Mouse (Mus musculus): ENCODE data around the gene Treml1. TPM values are rescaled to one million over a fixed set of nuclear protein-coding genes. Genes with fewer than 3 reads are reported as not detected.

The Treml1 gene
- polyA plus RNA-seq, 1 experiment from 2014 or later: 0.45 TPM

DNA sequence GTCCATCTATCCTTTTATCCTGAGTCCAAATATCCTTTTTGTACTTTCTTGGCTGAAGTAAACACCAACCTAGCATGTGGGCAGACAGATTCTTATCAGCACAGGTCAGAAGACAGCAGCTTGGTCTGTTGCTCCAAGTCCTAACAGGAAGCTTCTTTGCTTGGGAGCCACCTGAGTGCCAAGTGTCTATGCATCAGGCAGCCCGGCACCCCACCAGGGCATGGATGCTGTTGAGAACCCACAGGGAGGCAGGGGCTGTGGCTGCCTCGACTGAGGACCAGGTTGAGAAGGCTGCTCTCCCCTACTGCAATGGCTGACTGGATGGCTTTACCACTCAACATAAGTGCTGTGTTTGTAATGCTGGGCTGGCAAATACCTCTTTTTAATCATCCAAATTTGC is 28.9 kb downstream of the Treml1 start:
- no peak for ATAC-seq (ENCODE audit: insufficient number of reproducible peaks, insufficient read depth, low FRiP score, low read depth)
- H3K27ac ChIP-seq (ENCODE audit: low read length): no peak overlapping the region
- no peaks in the 10 kb centered on the region for H3K27me3 ChIP-seq (ENCODE audit: control insufficient read depth, insufficient read depth, low read length)
- WGBS: 79% methylated on average over 2 of the region's 2 CpGs
- peaks cover 68% of the 10 kb centered on the region for H3K36me3 ChIP-seq (ENCODE audit: control insufficient read depth, insufficient read depth, low read length)
- no peak overlapping the region for H3K4me3 ChIP-seq (ENCODE audit: low read depth, low read length)
- H3K4me2 ChIP-seq (replicated peaks; ENCODE audit: low read depth, low read length): no peak overlapping the region
- no peaks in the 10 kb centered on the region for H3K4me1 ChIP-seq (ENCODE audit: control insufficient read depth, insufficient read depth, low read length)
- H3K9me3 ChIP-seq (ENCODE audit: control insufficient read depth, low read depth, low read length): no peaks in the 10 kb centered on the region
- H3K9ac ChIP-seq (replicated peaks; ENCODE audit: low read depth, low read length): no peak overlapping the region

DNA sequence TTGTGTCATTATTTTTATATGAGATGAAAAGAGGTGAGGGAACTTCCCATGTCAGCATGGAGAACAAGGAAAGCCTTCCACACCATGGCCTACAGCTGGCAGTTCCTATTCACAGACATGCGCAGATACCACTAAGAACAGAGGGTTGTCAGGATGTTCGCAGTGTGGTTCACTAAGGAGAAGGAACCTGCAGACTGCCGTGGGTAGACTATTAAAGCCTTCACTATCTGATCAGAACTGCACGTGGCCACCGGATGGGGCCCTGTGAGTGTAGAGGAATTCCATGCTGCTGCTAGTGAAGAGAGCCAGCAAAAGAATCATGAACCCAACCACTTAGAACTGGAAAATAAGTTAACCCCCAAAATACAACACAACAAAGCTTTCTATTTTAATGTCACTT is 29.7 kb downstream of the Treml1 start:
- H3K27ac ChIP-seq (ENCODE audit: low read length): no peak overlapping the region
- no peaks in the 10 kb centered on the region for H3K27me3 ChIP-seq (ENCODE audit: control insufficient read depth, insufficient read depth, low read length)
- no peak for ATAC-seq (ENCODE audit: insufficient number of reproducible peaks, insufficient read depth, low FRiP score, low read depth)
- H3K9ac ChIP-seq (replicated peaks; ENCODE audit: low read depth, low read length): no peak overlapping the region
- 90% methylated on average over 5 of the region's 5 CpGs for WGBS
- H3K36me3 ChIP-seq (ENCODE audit: control insufficient read depth, insufficient read depth, low read length): peaks cover 75% of the 10 kb centered on the region
- no peaks in the 10 kb centered on the region for H3K9me3 ChIP-seq (ENCODE audit: control insufficient read depth, low read depth, low read length)
- H3K4me3 ChIP-seq (ENCODE audit: low read depth, low read length): no peak overlapping the region
- no peaks in the 10 kb centered on the region for H3K4me1 ChIP-seq (ENCODE audit: control insufficient read depth, insufficient read depth, low read length)
- no peak overlapping the region for H3K4me2 ChIP-seq (replicated peaks; ENCODE audit: low read depth, low read length)

DNA sequence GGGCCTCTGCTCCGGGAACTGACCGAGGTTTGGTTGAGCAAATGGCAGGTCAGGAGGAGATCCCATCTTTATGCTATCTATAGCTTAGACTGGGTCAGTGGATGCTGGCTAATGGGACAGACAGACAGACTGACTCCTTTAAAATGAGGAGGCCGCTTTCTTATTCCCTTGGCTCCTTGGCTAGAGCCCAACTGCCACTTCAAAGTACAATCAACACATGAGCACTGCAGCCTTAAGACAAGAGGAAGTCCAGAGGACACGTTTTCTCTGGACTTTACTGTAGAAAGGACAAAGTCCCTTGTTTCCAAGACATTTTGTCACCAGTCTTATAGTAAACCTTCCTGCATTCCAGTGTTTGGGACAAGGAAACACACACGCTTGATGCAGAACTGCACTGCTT is 31.7 kb downstream of the Treml1 start:
- H3K4me2 ChIP-seq (replicated peaks; ENCODE audit: low read depth, low read length): no peak overlapping the region
- no peak for ATAC-seq (ENCODE audit: insufficient number of reproducible peaks, insufficient read depth, low FRiP score, low read depth)
- H3K9me3 ChIP-seq (ENCODE audit: control insufficient read depth, low read depth, low read length): no peaks in the 10 kb centered on the region
- H3K27me3 ChIP-seq (ENCODE audit: control insufficient read depth, insufficient read depth, low read length): no peaks in the 10 kb centered on the region
- WGBS: 91% methylated on average over 5 of the region's 5 CpGs
- peaks cover 95% of the 10 kb centered on the region for H3K36me3 ChIP-seq (ENCODE audit: control insufficient read depth, insufficient read depth, low read length)
- H3K4me3 ChIP-seq (ENCODE audit: low read depth, low read length): no peak overlapping the region
- no peaks in the 10 kb centered on the region for H3K4me1 ChIP-seq (ENCODE audit: control insufficient read depth, insufficient read depth, low read length)
- H3K9ac ChIP-seq (replicated peaks; ENCODE audit: low read depth, low read length): no peak overlapping the region
- no peak overlapping the region for H3K27ac ChIP-seq (ENCODE audit: low read length)

DNA sequence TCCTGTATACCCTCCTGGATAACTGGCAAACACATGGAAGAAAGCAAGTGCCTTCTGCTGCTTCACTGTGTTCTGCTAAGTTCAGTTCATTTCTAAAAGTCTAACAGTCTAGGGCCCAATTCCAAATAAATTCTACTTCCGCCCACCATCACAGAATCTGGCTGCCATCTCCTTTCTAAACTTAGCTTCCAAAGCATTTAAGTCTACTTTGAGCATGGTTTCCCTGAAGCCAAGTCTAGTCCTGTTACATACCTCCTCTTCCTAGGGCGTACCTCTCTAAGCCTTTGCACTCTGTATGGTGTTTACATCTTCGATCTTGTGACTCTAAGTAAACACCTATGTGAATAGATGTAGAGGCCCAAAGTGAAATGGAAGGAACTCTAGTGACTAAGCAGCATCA is 32.9 kb downstream of the Treml1 start:
- H3K27me3 ChIP-seq (ENCODE audit: control insufficient read depth, insufficient read depth, low read length): no peaks in the 10 kb centered on the region
- no peaks in the 10 kb centered on the region for H3K9me3 ChIP-seq (ENCODE audit: control insufficient read depth, low read depth, low read length)
- no peak overlapping the region for H3K9ac ChIP-seq (replicated peaks; ENCODE audit: low read depth, low read length)
- no peaks in the 10 kb centered on the region for H3K4me1 ChIP-seq (ENCODE audit: control insufficient read depth, insufficient read depth, low read length)
- no peak overlapping the region for H3K4me2 ChIP-seq (replicated peaks; ENCODE audit: low read depth, low read length)
- no peak overlapping the region for H3K27ac ChIP-seq (ENCODE audit: low read length)
- 86% methylated on average over 3 of the region's 3 CpGs for WGBS
- no peak for ATAC-seq (ENCODE audit: insufficient number of reproducible peaks, insufficient read depth, low FRiP score, low read depth)
- peaks cover 88% of the 10 kb centered on the region for H3K36me3 ChIP-seq (ENCODE audit: control insufficient read depth, insufficient read depth, low read length)
- no peak overlapping the region for H3K4me3 ChIP-seq (ENCODE audit: low read depth, low read length)

DNA sequence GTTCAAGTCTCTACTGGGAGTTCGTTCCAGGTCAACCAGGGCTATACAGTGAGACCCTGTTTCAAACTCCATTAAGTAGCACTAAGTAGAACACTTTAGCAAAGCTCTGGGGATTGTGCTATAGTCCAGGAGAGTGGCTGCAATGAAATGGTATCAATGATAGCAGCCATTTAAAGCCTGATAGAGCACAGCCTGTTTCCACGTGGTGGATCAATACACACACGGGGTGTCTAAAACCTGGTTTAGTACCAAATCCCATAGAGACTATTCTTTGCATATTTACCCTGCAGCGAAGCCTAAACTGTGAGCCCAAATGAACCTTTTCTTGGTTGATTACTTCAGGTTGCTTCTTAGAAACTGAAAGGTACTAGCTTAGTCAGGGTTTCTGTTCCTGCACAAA is 42.0 kb downstream of the Treml1 start:
- Histone ChIP-seq H3K4me1 (ENCODE audit: control insufficient read depth, insufficient read depth, low read length) (0 out of 2 replicates have a peak, but pooled peaks cover 4% of the 10 kb centered on the region), H3K9ac (replicated peaks; ENCODE audit: low read depth, low read length) (no peak overlapping the region), H3K4me3 (ENCODE audit: low read depth, low read length) (no peak overlapping the region), H3K9me3 (ENCODE audit: control insufficient read depth, low read depth, low read length) (no peaks in the 10 kb centered on the region), H3K27ac (ENCODE audit: low read length) (no peak overlapping the region), H3K4me2 (replicated peaks; ENCODE audit: low read depth, low read length) (no peak overlapping the region), H3K36me3 (ENCODE audit: control insufficient read depth, insufficient read depth, low read length) (peaks cover 26% of the 10 kb centered on the region), H3K27me3 (ENCODE audit: control insufficient read depth, insufficient read depth, low read length) (no peaks in the 10 kb centered on the region)
- WGBS: 82% methylated on average over 4 of the region's 4 CpGs
- ATAC-seq (ENCODE audit: insufficient number of reproducible peaks, insufficient read depth, low FRiP score, low read depth): no peak

DNA sequence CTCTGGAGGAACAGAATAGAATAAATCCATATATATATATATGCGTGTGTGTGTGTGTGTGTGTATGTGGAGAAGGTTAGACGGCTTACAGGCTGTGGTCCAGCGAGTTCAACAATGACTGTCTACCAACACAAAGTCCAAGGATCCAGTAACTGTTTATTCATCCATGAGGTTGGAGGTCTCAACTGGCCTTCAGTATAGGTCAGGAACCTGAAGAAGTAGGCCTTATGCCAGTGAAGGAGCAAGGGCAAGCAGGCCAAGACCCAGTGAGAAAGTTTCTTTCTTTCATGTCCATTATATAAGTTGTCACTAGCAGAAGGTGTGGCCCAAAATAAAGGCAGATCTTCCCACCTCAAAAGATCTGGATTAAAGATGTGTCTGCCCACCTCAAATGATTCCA is 43.0 kb downstream of the Treml1 start:
- Histone ChIP-seq H3K36me3 (ENCODE audit: control insufficient read depth, insufficient read depth, low read length) (peaks cover 24% of the 10 kb centered on the region), H3K4me2 (replicated peaks; ENCODE audit: low read depth, low read length) (no peak overlapping the region), H3K9ac (replicated peaks; ENCODE audit: low read depth, low read length) (no peak overlapping the region), H3K27me3 (ENCODE audit: control insufficient read depth, insufficient read depth, low read length) (no peaks in the 10 kb centered on the region), H3K4me1 (ENCODE audit: control insufficient read depth, insufficient read depth, low read length) (peaks cover 10% of the 10 kb centered on the region; the same call in 1 of the 2 replicates), H3K9me3 (ENCODE audit: control insufficient read depth, low read depth, low read length) (no peaks in the 10 kb centered on the region), H3K4me3 (ENCODE audit: low read depth, low read length) (no peak overlapping the region), H3K27ac (ENCODE audit: low read length) (no peak overlapping the region)
- no peak for ATAC-seq (ENCODE audit: insufficient number of reproducible peaks, insufficient read depth, low FRiP score, low read depth)
- WGBS: 92% methylated on average over 3 of the region's 3 CpGs

DNA sequence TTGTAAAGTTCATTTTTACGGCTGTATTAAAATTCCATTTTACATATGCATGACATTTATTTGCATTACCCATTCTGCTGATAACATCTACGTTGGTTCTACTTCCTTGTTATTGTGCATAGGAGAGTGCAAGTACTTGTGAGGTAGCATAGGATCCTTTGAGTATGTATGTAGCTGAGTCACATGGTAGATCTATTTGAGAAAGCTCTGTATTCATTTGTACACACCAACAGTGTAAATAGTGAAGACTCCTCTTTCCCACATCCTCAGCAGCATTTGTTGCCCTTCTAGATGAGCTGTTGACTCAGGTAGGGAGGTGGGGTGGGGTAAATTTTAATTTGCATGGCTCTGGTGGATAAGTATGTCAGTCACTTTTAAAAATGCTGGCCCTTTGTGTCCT is 44.1 kb downstream of the Treml1 start:
- WGBS: 83% methylated on average over 2 of the region's 2 CpGs
- Histone ChIP-seq H3K4me1 (ENCODE audit: control insufficient read depth, insufficient read depth, low read length) (peaks cover 16% of the 10 kb centered on the region; the same call in 1 of the 2 replicates), H3K4me3 (ENCODE audit: low read depth, low read length) (no peak overlapping the region), H3K27ac (ENCODE audit: low read length) (no peak overlapping the region), H3K9me3 (ENCODE audit: control insufficient read depth, low read depth, low read length) (no peaks in the 10 kb centered on the region), H3K9ac (replicated peaks; ENCODE audit: low read depth, low read length) (no peak overlapping the region), H3K27me3 (ENCODE audit: control insufficient read depth, insufficient read depth, low read length) (no peaks in the 10 kb centered on the region), H3K4me2 (replicated peaks; ENCODE audit: low read depth, low read length) (no peak overlapping the region), H3K36me3 (ENCODE audit: control insufficient read depth, insufficient read depth, low read length) (peaks cover 13% of the 10 kb centered on the region)
- no peak for ATAC-seq (ENCODE audit: insufficient number of reproducible peaks, insufficient read depth, low FRiP score, low read depth)

DNA sequence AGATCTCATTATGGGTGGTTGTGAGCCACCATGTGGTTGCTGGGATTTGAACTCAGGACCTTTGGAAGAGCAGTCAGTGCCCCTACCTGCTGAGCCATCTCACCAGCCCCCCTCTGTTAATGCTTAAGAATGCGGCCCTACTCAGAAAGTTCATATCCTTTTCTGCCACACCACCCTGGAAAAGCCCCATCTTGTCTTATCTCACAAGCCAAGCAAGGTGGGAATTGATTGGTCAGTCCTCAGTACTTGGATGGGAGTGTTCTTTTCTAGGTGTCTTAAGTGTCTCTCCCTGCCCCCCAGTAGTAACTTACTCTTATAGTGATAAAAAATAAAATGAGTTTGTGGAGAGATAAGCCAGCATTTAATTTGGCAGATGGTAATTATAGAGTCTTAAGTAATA is 45.0 kb downstream of the Treml1 start:
- no peak overlapping the region for H3K4me2 ChIP-seq (replicated peaks; ENCODE audit: low read depth, low read length)
- H3K4me1 ChIP-seq (ENCODE audit: control insufficient read depth, insufficient read depth, low read length): peaks cover 16% of the 10 kb centered on the region; the same call in 1 of the 2 replicates
- H3K9me3 ChIP-seq (ENCODE audit: control insufficient read depth, low read depth, low read length): no peaks in the 10 kb centered on the region
- H3K9ac ChIP-seq (replicated peaks; ENCODE audit: low read depth, low read length): no peak overlapping the region
- H3K36me3 ChIP-seq (ENCODE audit: control insufficient read depth, insufficient read depth, low read length): peaks cover 6% of the 10 kb centered on the region
- H3K4me3 ChIP-seq (ENCODE audit: low read depth, low read length): no peak overlapping the region
- WGBS: 77% methylated on average over 1 of the region's 1 CpGs
- no peaks in the 10 kb centered on the region for H3K27me3 ChIP-seq (ENCODE audit: control insufficient read depth, insufficient read depth, low read length)
- no peak for ATAC-seq (ENCODE audit: insufficient number of reproducible peaks, insufficient read depth, low FRiP score, low read depth)
- H3K27ac ChIP-seq (ENCODE audit: low read length): no peak overlapping the region

DNA sequence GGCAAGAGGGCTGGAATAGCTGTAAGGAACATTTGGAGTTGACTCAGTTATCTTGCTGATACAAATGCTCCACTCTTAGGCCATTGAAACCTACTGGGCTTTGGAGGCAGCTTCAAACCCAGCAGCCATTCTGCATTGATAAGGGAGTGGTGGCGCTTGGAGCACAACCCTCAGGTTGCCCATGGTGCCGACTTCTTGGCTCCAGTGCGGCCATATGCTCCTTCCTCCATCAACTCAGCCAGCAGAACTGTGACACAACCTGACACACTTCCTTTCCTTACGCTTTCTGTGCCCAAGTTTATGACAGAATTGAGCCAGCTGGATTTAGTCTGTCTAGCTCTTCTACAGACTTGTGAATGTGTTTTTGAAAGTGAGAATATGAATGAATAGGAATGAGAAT is 47.4 kb downstream of the Treml1 start:
- Histone ChIP-seq H3K4me3 (ENCODE audit: low read depth, low read length) (no peak overlapping the region), H3K4me2 (replicated peaks; ENCODE audit: low read depth, low read length) (no peak overlapping the region; the same call in 1 of the 2 replicates), H3K9ac (replicated peaks; ENCODE audit: low read depth, low read length) (no peak overlapping the region), H3K27ac (ENCODE audit: low read length) (no peak overlapping the region), H3K4me1 (ENCODE audit: control insufficient read depth, insufficient read depth, low read length) (peaks cover 25% of the 10 kb centered on the region; the same call in 1 of the 2 replicates), H3K36me3 (ENCODE audit: control insufficient read depth, insufficient read depth, low read length) (no peaks in the 10 kb centered on the region), H3K27me3 (ENCODE audit: control insufficient read depth, insufficient read depth, low read length) (no peaks in the 10 kb centered on the region), H3K9me3 (ENCODE audit: control insufficient read depth, low read depth, low read length) (no peaks in the 10 kb centered on the region)
- WGBS: 92% methylated on average over 4 of the region's 4 CpGs
- ATAC-seq (ENCODE audit: insufficient number of reproducible peaks, insufficient read depth, low FRiP score, low read depth): no peak
